Mouse (Mus musculus) kidney, postnatal 0 days (tissue): ENCODE measurements around the gene Commd1. TPM values are rescaled to one million over a fixed set of nuclear protein-coding genes. Genes with fewer than 3 reads are reported as not detected.

Experiments
- ATAC-seq: fragments of 200-750 bp; cut with Nextera tagmentation; replicated peaks from 2 replicates; pipeline ENCODE4 v1.8.0; 2017; ENCODE audit warnings: low read depth, moderate number of reproducible peaks, moderate TSS enrichment, moderate library complexity; ENCODE audit not compliant: low FRiP score
- DNase-seq: peaks from one replicate; pipeline ENCODE4 v3.0.0-alpha.2; 2016; ENCODE audit warnings: low spot score
- H3K27ac ChIP-seq: fragments of 300-500 bp; sonication (generic); 2 replicates; pipeline ENCODE4 v1.5.1; 2014; ENCODE audit warnings: mild to moderate bottlenecking
- H3K27me3 ChIP-seq: fragments of 300-500 bp; sonication (generic); 2 replicates; pipeline ENCODE4 v1.6.1; 2014; ENCODE audit warnings: low read length, mixed read lengths; ENCODE audit not compliant: insufficient read depth
- H3K36me3 ChIP-seq: fragments of 300-500 bp; sonication (generic); 2 replicates; pipeline ENCODE4 v1.6.1; 2014; ENCODE audit warnings: low read length, mixed read lengths; ENCODE audit not compliant: insufficient read depth
- H3K4me1 ChIP-seq: fragments of 300-500 bp; sonication (generic); replicated peaks from 2 replicates; pipeline ENCODE4 v1.6.1; 2014; ENCODE audit warnings: antibody characterized with exemption, low read length, mixed read lengths; ENCODE audit not compliant: insufficient read depth
- H3K4me2 ChIP-seq: fragments of 300-500 bp; sonication (generic); 2 replicates; pipeline ENCODE4 v1.6.1; 2014; ENCODE audit warnings: mild to moderate bottlenecking, low read length, moderate library complexity, mixed read lengths
- H3K4me3 ChIP-seq: fragments of 300-500 bp; sonication (generic); replicated peaks from 2 replicates; pipeline ENCODE4 v1.5.1; 2014; ENCODE audit warnings: low read depth, low read length
- H3K9ac ChIP-seq: fragments of 300-500 bp; sonication (generic); 2 replicates; pipeline ENCODE4 v1.6.1; 2014; ENCODE audit warnings: low read depth, low read length
- H3K9me3 ChIP-seq: fragments of 300-500 bp; sonication (generic); replicated peaks from 2 replicates; pipeline ENCODE4 v1.6.1; 2016; ENCODE audit warnings: low read length, inconsistent platforms, mixed read lengths
- CTCF ChIP-seq: IDR thresholded peaks from 2 replicates; pipeline ENCODE4 v1.5.1; 2016; ENCODE audit warnings: antibody characterized with exemption, low read depth, mild to moderate bottlenecking, moderate library complexity
- WGBS: fragments of 180-500 bp; shearing (Covaris S2); extraction: QIAGEN DNeasy Blood & Tissue Kit; methylation state at CpG from one replicate; pipeline ENCODE4 v1.1.7; 2014; 5-methylcytosine and 5-hydroxymethylcytosine counted together
- polyA plus RNA-seq: library from polyadenylated mRNA; unstranded; fragments of >200 nt; fragmentation: Nextera tagmentation; extraction: Ambion mirVana; gene quantifications from 2 replicates; pipeline ENCODE4 v1.2.1, GENCODE M21; 2015

Commd1 gene
- polyA plus RNA-seq, 1 experiment from 2014 or later, result 427 TPM

GRCm38 (mm10) chr11:22973599-22973998, 8.6 kb downstream of the Commd1 start:
- H3K4me2 ChIP-seq, result peak overlapping the region; percentile 69
- no peaks in the 10 kb centered on the region for H3K27me3 ChIP-seq
- no peak for ATAC-seq
- peak overlapping the region; percentile 61 for H3K9ac ChIP-seq
- H3K4me3 ChIP-seq, result peak overlapping the region; percentile 38
- 44% methylated on average over 14 of the region's 14 CpGs for WGBS
- 0 out of 2 replicates have a peak, but pooled peaks cover 7% of the 10 kb centered on the region for H3K9me3 ChIP-seq
- no peak for TF ChIP-seq CTCF
- H3K27ac ChIP-seq, result peak overlapping the region; percentile 55
- no peaks in the 10 kb centered on the region for H3K4me1 ChIP-seq
- peak; percentile 35 for DNase-seq
- H3K36me3 ChIP-seq, result peaks cover 4% of the 10 kb centered on the region; the same call in 1 of the 2 replicates

GRCm38 (mm10) chr11:22972746-22973526, 9.2 kb downstream of the Commd1 start:
- 52% methylated on average over 45 of the region's 46 CpGs for WGBS
- Histone ChIP-seq H3K9me3 (0 out of 2 replicates have a peak, but pooled peaks cover 7% of the 10 kb centered on the region), H3K36me3 (peaks cover 4% of the 10 kb centered on the region; the same call in 1 of the 2 replicates), H3K9ac (peak overlapping the region; percentile 61), H3K27ac (peak overlapping the region; percentile 87), H3K27me3 (no peaks in the 10 kb centered on the region), H3K4me1 (no peaks in the 10 kb centered on the region), H3K4me2 (peak overlapping the region; percentile 69), H3K4me3 (peak overlapping the region; percentile 53)
- ATAC-seq (peak; percentile 71), DNase-seq (peak; percentile 74)
- TF ChIP-seq CTCF, result no peak

GRCm38 (mm10) chr11:22971835-22972709, 10.1 kb downstream of the Commd1 start, which contains the start of gene Zrsr1:
Gene Zrsr1, plus strand, starts transcription at chr11:22972005.
- 0 out of 2 replicates have a peak, but pooled peaks cover 7% of the 10 kb centered on the region for H3K9me3 ChIP-seq
- H3K36me3 ChIP-seq, result peaks cover 4% of the 10 kb centered on the region; the same call in 1 of the 2 replicates
- 51% methylated on average over 56 of the region's 56 CpGs for WGBS
- peak within 1 kb of the TSS; percentile 67 for H3K4me2 ChIP-seq
- peak within 1 kb of the TSS; percentile 53 for H3K4me3 ChIP-seq
- ATAC-seq (peak; percentile 84), DNase-seq (peak; percentile 81)
- no peaks in the 10 kb centered on the region for H3K4me1 ChIP-seq
- no peaks in the 10 kb centered on the region for H3K27me3 ChIP-seq
- H3K9ac ChIP-seq, result peak within 1 kb of the TSS; percentile 53
- TF ChIP-seq CTCF, result no peak
- H3K27ac ChIP-seq, result peak within 1 kb of the TSS; percentile 87

- DNase-seq, result no peak
- 0 out of 2 replicates have a peak, but pooled peaks cover 4% of the 10 kb centered on the region for H3K36me3 ChIP-seq
- no peak overlapping the region for H3K27ac ChIP-seq
- no peak for ATAC-seq
- no peak overlapping the region for H3K4me3 ChIP-seq
- WGBS, result 100% methylated on average over 1 of the region's 1 CpGs
- TF ChIP-seq CTCF, result no peak
- no peak overlapping the region for H3K9ac ChIP-seq
- H3K27me3 ChIP-seq, result no peaks in the 10 kb centered on the region
- no peak overlapping the region for H3K4me2 ChIP-seq
- H3K9me3 ChIP-seq, result 0 out of 2 replicates have a peak, but pooled peaks cover 7% of the 10 kb centered on the region
- no peaks in the 10 kb centered on the region for H3K4me1 ChIP-seq
Measured at GRCm38 (mm10) chr11:22970546-22970945, 11.6 kb downstream of the Commd1 start.

- WGBS, result 60% methylated on average over 6 of the region's 6 CpGs
- no peak overlapping the region for H3K4me3 ChIP-seq
- DNase-seq, result peak; percentile 70
- 0 out of 2 replicates have a peak, but pooled peaks cover 7% of the 10 kb centered on the region for H3K9me3 ChIP-seq
- no peaks in the 10 kb centered on the region for H3K27me3 ChIP-seq
- no peak overlapping the region for H3K9ac ChIP-seq
- no peaks in the 10 kb centered on the region for H3K4me1 ChIP-seq
- TF ChIP-seq CTCF, result peak; percentile 63
- ATAC-seq, result no peak
- H3K27ac ChIP-seq, result no peak overlapping the region
- 0 out of 2 replicates have a peak, but pooled peaks cover 4% of the 10 kb centered on the region for H3K36me3 ChIP-seq
- H3K4me2 ChIP-seq, result no peak overlapping the region
Measured at GRCm38 (mm10) chr11:22969486-22969885, 12.7 kb downstream of the Commd1 start.

- ATAC-seq (no peak), DNase-seq (peak; percentile 26)
- Histone ChIP-seq H3K27me3 (no peaks in the 10 kb centered on the region), H3K4me1 (no peaks in the 10 kb centered on the region), H3K9ac (no peak overlapping the region), H3K36me3 (no peaks in the 10 kb centered on the region), H3K9me3 (no peaks in the 10 kb centered on the region), H3K4me2 (no peak overlapping the region), H3K4me3 (no peak overlapping the region), H3K27ac (no peak overlapping the region)
- 63% methylated on average over 4 of the region's 4 CpGs for WGBS
- TF ChIP-seq CTCF, result peak; percentile 59
Measured at GRCm38 (mm10) chr11:22965503-22965902, 16.7 kb downstream of the Commd1 start.
